Mouse (Mus musculus) CH12.LX (cell line): ENCODE measurements around the gene Lair1. TPM values are rescaled to one million over a fixed set of nuclear protein-coding genes. Genes with fewer than 3 reads are reported as not detected.

ENCODE experiments used
- DNase-seq: peaks from one replicate; pipeline ENCODE4 v3.0.0-alpha.2; 2013; ENCODE audit errors: extremely low read depth
- H3K27ac ChIP-seq: 2 replicates; pipeline ENCODE4 v1.5.1; 2012; ENCODE audit warnings: low read depth, mild to moderate bottlenecking, control low read depth, moderate library complexity; ENCODE audit not compliant: insufficient read depth
- H3K27me3 ChIP-seq: replicated peaks from 2 replicates; pipeline ENCODE3; 2012; ENCODE audit warnings: inconsistent platforms
- H3K36me3 ChIP-seq, 2 experiments: replicated peaks in 1 of 2; 2 replicates each; pipeline versions ENCODE3 to v1.6.1; 2012; ENCODE audit warnings: inconsistent platforms in 1 of 2, low read length in 1 of 2, mild to moderate bottlenecking in 1 of 2, mixed read lengths in 1 of 2, moderate library complexity in 1 of 2; ENCODE audit not compliant: control insufficient read depth in 1 of 2, insufficient read depth in 1 of 2
- H3K4me1 ChIP-seq, 2 experiments: 2 replicates each; pipeline ENCODE4 v1.6.1; 2012; ENCODE audit warnings: inconsistent platforms in 1 of 2, moderate library complexity in 1 of 2; ENCODE audit not compliant: insufficient read depth in 2 of 2, control insufficient read depth in 1 of 2
- H3K4me2 ChIP-seq: 2 replicates; pipeline ENCODE4 v1.6.1; 2012; ENCODE audit warnings: low read depth, mild to moderate bottlenecking, control low read depth; ENCODE audit not compliant: poor library complexity, insufficient read depth, severe bottlenecking
- H3K4me3 ChIP-seq, 3 experiments: fragments of 150-350 bp in 1 of 3; sonication (generic) in 1 of 3; replicated peaks in 1 of 3; 2 replicates each; pipeline versions ENCODE3 to v1.5.1; 2011 to 2012; ENCODE audit warnings: low read depth in 2 of 3, low read length in 2 of 3, mild to moderate bottlenecking in 2 of 3, moderate library complexity in 2 of 3, control low read depth in 1 of 3, improper control_type of control experiment in 1 of 3, inconsistent platforms in 1 of 3, mixed read lengths in 1 of 3; ENCODE audit not compliant: poor library complexity in 1 of 3
- H3K79me2 ChIP-seq: replicated peaks from 2 replicates; pipeline ENCODE4 v1.6.1; 2012; ENCODE audit warnings: mild to moderate bottlenecking, moderate library complexity; ENCODE audit not compliant: control insufficient read depth, poor library complexity, insufficient read depth, severe bottlenecking; ENCODE audit errors: extremely low read depth
- H3K9ac ChIP-seq: 2 replicates; pipeline ENCODE4 v1.6.1; 2012; ENCODE audit warnings: low read depth, mild to moderate bottlenecking, control low read depth, moderate library complexity; ENCODE audit not compliant: insufficient read depth
- H3K9me3 ChIP-seq: replicated peaks from 2 replicates; pipeline ENCODE3; 2012; ENCODE audit warnings: low read length, inconsistent platforms, mixed read lengths
- BHLHE40 ChIP-seq: IDR thresholded peaks from 2 replicates; pipeline ENCODE4 v1.6.1; 2011; ENCODE audit warnings: mild to moderate bottlenecking, low read depth, low read length, improper control_type of control experiment
- ELF1 ChIP-seq: IDR thresholded peaks from 2 replicates; pipeline ENCODE4 v1.6.1; 2014; ENCODE audit warnings: low read depth, mild to moderate bottlenecking, inconsistent platforms, low read length, improper control_type of control experiment
- EP300 ChIP-seq: IDR thresholded peaks from 2 replicates; pipeline ENCODE4 v1.6.1; 2011; ENCODE audit warnings: low read length, improper control_type of control experiment
- ETS1 ChIP-seq: conservative IDR thresholded peaks from 2 replicates; pipeline ENCODE4 v1.6.1; 2012; ENCODE audit warnings: low read depth, mild to moderate bottlenecking, inconsistent platforms, low read length, improper control_type of control experiment, moderate library complexity
- GABPA ChIP-seq: IDR thresholded peaks from 2 replicates; pipeline ENCODE4 v1.6.1; 2012; ENCODE audit warnings: low read depth, low read length, improper control_type of control experiment, inconsistent platforms; ENCODE audit not compliant: insufficient replicate concordance
- HCFC1 ChIP-seq: IDR thresholded peaks from 2 replicates; pipeline ENCODE4 v1.6.1; 2012; ENCODE audit warnings: low read depth, mild to moderate bottlenecking, inconsistent platforms, low read length, improper control_type of control experiment
- JUND ChIP-seq: conservative IDR thresholded peaks from 2 replicates; pipeline ENCODE4 v1.6.1; 2011; ENCODE audit warnings: low read depth, low read length, improper control_type of control experiment
- MAFK ChIP-seq: IDR thresholded peaks from 2 replicates; pipeline ENCODE4 v1.6.1; 2011; ENCODE audit warnings: low read length, improper control_type of control experiment; ENCODE audit not compliant: insufficient replicate concordance
- MAX ChIP-seq: IDR thresholded peaks from 2 replicates; pipeline ENCODE4 v1.6.1; 2011; ENCODE audit warnings: low read length, improper control_type of control experiment
- MAZ ChIP-seq: IDR thresholded peaks from 2 replicates; pipeline ENCODE4 v1.6.1; 2012; ENCODE audit warnings: low read depth, mild to moderate bottlenecking, inconsistent platforms, low read length, improper control_type of control experiment, moderate library complexity
- MEF2A ChIP-seq: IDR thresholded peaks from 2 replicates; pipeline ENCODE4 v1.6.1; 2014; ENCODE audit warnings: low read depth, mild to moderate bottlenecking, inconsistent platforms, low read length, improper control_type of control experiment, borderline replicate concordance
- MXI1 ChIP-seq: IDR thresholded peaks from 2 replicates; pipeline ENCODE4 v1.6.1; 2011; ENCODE audit warnings: mild to moderate bottlenecking, low read depth, low read length, improper control_type of control experiment
- MYC ChIP-seq: IDR thresholded peaks from 2 replicates; pipeline ENCODE4 v1.6.1; 2011; ENCODE audit warnings: low read depth, mild to moderate bottlenecking, improper control_type of control experiment, low read length
- SIN3A ChIP-seq: IDR thresholded peaks from 2 replicates; pipeline ENCODE4 v1.6.1; 2012; ENCODE audit warnings: low read length, improper control_type of control experiment, inconsistent platforms
- TBP ChIP-seq: conservative IDR thresholded peaks from 2 replicates; pipeline ENCODE4 v1.6.1; 2011; ENCODE audit warnings: low read depth, low read length, improper control_type of control experiment
- TCF12 ChIP-seq: IDR thresholded peaks from 2 replicates; pipeline ENCODE4 v1.6.1; 2014; ENCODE audit warnings: low read depth, mild to moderate bottlenecking, inconsistent platforms, low read length, improper control_type of control experiment
- ZC3H11A ChIP-seq: IDR thresholded peaks from 2 replicates; pipeline ENCODE4 v1.6.1; 2012; ENCODE audit warnings: low read depth, mild to moderate bottlenecking, inconsistent platforms, low read length, improper control_type of control experiment
- ZMIZ1 ChIP-seq: IDR thresholded peaks from 2 replicates; pipeline ENCODE4 v1.6.1; 2012; ENCODE audit warnings: low read depth, mild to moderate bottlenecking, inconsistent platforms, low read length, improper control_type of control experiment
- dilution Hi-C: fragments of 300-500 bp; cut with MboI; formaldehyde crosslinking; loops from 2 replicates; pipeline ENCODE4 v1.14.3; 2020; ENCODE audit warnings: low sequenced_read_pairs; ENCODE audit not compliant: extremely low pct_unique_long_range_greater_than_20kb, extremely low pct_ligation_motif_present
- in situ Hi-C: fragments of 300-500 bp; cut with MboI; formaldehyde crosslinking; loops from 3 replicates; pipeline ENCODE4 v1.14.3; 2019; ENCODE audit warnings: low sequenced_read_pairs, low pct_ligation_motif_present, low pct_unique_long_range_greater_than_20kb, mixed read lengths
- polyA plus RNA-seq: library from polyadenylated mRNA; unstranded; fragments of >175 nt; gene quantifications from 2 replicates; pipeline ENCODE4 v1.2.1, GENCODE M21; 2012; ENCODE audit warnings: low read depth; ENCODE audit not compliant: insufficient read length
- total RNA-seq, 2 experiments: library from RNA; depleted of rRNA; stranded (reverse); fragments of 300-350 nt in 1 of 2; fragments of >200 nt in 1 of 2; gene quantifications; 2 replicates each; pipeline ENCODE4 v1.2.3; 2012 to 2014

Gene Lair1
- total and polyA plus RNA-seq, 3 experiments, result 0.21 to 4.6 (median 3.1) TPM

DNA sequence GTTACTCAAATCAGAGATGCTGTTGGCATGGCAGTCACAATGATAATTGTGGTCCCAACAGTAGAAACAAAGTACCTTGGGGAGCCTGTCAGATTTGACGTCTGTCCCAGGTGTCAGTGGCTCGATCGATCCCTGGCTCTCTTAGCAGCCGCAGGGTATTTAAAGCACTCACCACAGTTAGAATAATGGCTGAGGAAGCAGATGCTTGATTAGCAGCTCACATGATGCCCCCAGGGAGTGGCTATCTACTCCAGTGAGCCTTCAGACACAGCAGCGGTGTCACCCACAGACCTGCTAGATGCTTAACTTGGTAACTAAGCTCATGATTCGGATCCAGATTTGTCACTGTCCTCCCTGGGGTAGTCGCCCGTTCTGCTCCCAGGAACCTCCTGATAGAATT is 28.2 kb upstream of the Lair1 start:
- H3K27me3 ChIP-seq, result no peaks in the 10 kb centered on the region
- dilution Hi-C loops (no loop called here), in situ Hi-C loops (no loop called here)
- H3K4me1 ChIP-seq, result peaks cover 12 to 60% of the 10 kb centered on the region in 2 experiments
- no peak overlapping the region for H3K4me3 ChIP-seq
- H3K9me3 ChIP-seq, result no peaks in the 10 kb centered on the region
- TF ChIP-seq MAX (0 out of 2 replicates have a peak, but pooled peaks have one; percentile 21), MEF2A (peak; percentile 48; the same call in 1 of the 2 replicates), EP300 (peak; percentile 71), MAFK (no peak), TCF12 (peak; percentile 55; the same call in 1 of the 2 replicates), BHLHE40 (peak; percentile 73), ETS1 (peak; percentile 71), JUND (no peak), SIN3A (peak; percentile 51; the same call in 1 of the 2 replicates)
- H3K4me2 ChIP-seq, result no peak overlapping the region
- H3K79me2 ChIP-seq, result no peaks in the 10 kb centered on the region
- no peak overlapping the region for H3K27ac ChIP-seq
- H3K36me3 ChIP-seq, result no peaks in the 10 kb centered on the region
- peak; percentile 86 for DNase-seq
- no peak overlapping the region for H3K9ac ChIP-seq

GRCm38 (mm10) chr7:4088679-4089078 is 25.7 kb upstream of the Lair1 start:
- dilution Hi-C loops (no loop called here), in situ Hi-C loops (loop anchor here (5.0 kb wide), 1 partner anchor 36 kb away; no protein-coding TSS in a partner anchor)
- no peak overlapping the region for H3K27ac ChIP-seq
- no peak overlapping the region for H3K4me2 ChIP-seq
- no peaks in the 10 kb centered on the region for H3K79me2 ChIP-seq
- no peak overlapping the region for H3K4me3 ChIP-seq
- TF ChIP-seq ZMIZ1 (no peak), HCFC1 (no peak), ZC3H11A (no peak), GABPA (no peak), MXI1 (no peak), MYC (no peak), ELF1 (no peak), MAZ (no peak), TBP (no peak)
- H3K9me3 ChIP-seq, result no peaks in the 10 kb centered on the region
- H3K27me3 ChIP-seq, result no peaks in the 10 kb centered on the region
- H3K36me3 ChIP-seq, result no peaks in the 10 kb centered on the region
- H3K9ac ChIP-seq, result no peak overlapping the region
- peaks cover 12 to 63% of the 10 kb centered on the region in 2 experiments for H3K4me1 ChIP-seq
- no peak for DNase-seq
